Mouse (Mus musculus) frontal cortex, postnatal 25 days (tissue): ENCODE measurements around the gene Psmb11.

Experiments used
- DNase-seq, 2 experiments: peaks; one replicate each; pipeline ENCODE4 v3.0.0; 2022; ENCODE audit warnings: low spot score in 2 of 2

The Psmb11 gene

GRCm38 (mm10) chr14:54621133-54621532 lies at the start of gene Psmb11:
TSS of gene Psmb11 (plus strand) at chr14:54621433.
- DNase-seq = no peak

- DNase-seq = no peak
Measured at GRCm38 (mm10) chr14:54572122-54572521, 49.1 kb upstream of the Psmb11 start.

GRCm38 (mm10) chr14:54572790-54573736 lies 48.2 kb upstream of the Psmb11 start:
- DNase-seq = no peak

- DNase-seq = no peak
Measured at GRCm38 (mm10) chr14:54574253-54574652, 47.0 kb upstream of the Psmb11 start.

- no peak for DNase-seq
Measured at GRCm38 (mm10) chr14:54575031-54575430, 46.2 kb upstream of the Psmb11 start.

- no peak for DNase-seq
Measured at GRCm38 (mm10) chr14:54575631-54576030, 45.6 kb upstream of the Psmb11 start.

GRCm38 (mm10) chr14:54576241-54577088 lies 44.8 kb upstream of the Psmb11 start:
- DNase-seq = no peak

GRCm38 (mm10) chr14:54577089-54577982 lies 43.9 kb upstream of the Psmb11 start, which contains the start of gene Ajuba:
TSS of gene Ajuba (minus strand) at chr14:54577558.
- DNase-seq = peak in 1 of 2 experiments; percentile 57

GRCm38 (mm10) chr14:54578063-54578462 lies 43.2 kb upstream of the Psmb11 start:
- peak in 1 of 2 experiments; percentile 46 for DNase-seq

GRCm38 (mm10) chr14:54579638-54580037 lies 41.6 kb upstream of the Psmb11 start:
- DNase-seq = no peak

- no peak for DNase-seq
Measured at GRCm38 (mm10) chr14:54582536-54582935, 38.7 kb upstream of the Psmb11 start.

GRCm38 (mm10) chr14:54583681-54584338 lies 37.4 kb upstream of the Psmb11 start:
- no peak for DNase-seq

- no peak for DNase-seq
Measured at GRCm38 (mm10) chr14:54591056-54591455, 30.2 kb upstream of the Psmb11 start.

- no peak for DNase-seq
Measured at GRCm38 (mm10) chr14:54592319-54592934, 28.8 kb upstream of the Psmb11 start.

- no peak for DNase-seq
Measured at GRCm38 (mm10) chr14:54594055-54594454, 27.2 kb upstream of the Psmb11 start.

- DNase-seq = no peak
Measured at GRCm38 (mm10) chr14:54594631-54595414, 26.4 kb upstream of the Psmb11 start.

GRCm38 (mm10) chr14:54597084-54597483 lies 24.1 kb upstream of the Psmb11 start:
- no peak for DNase-seq

GRCm38 (mm10) chr14:54601601-54602000 lies 19.6 kb upstream of the Psmb11 start:
- no peak for DNase-seq

- DNase-seq = no peak
Measured at GRCm38 (mm10) chr14:54602613-54603012, 18.6 kb upstream of the Psmb11 start.
